Mouse (Mus musculus): ENCODE measurements around the gene Mphosph10.

GRCm38 (mm10) chr7:64391479-64391878, 589 bp downstream of the Mphosph10 start:
- TF ChIP-seq CTCF (IDR thresholded peaks at IDR 0.05; ENCODE audit: control insufficient read depth, insufficient read depth, insufficient replicate concordance, low read depth, low read length) (no peak), POLR2A (IDR thresholded peaks at IDR 0.05; ENCODE audit: control insufficient read depth, low read depth, low read length) (no peak)

All from testis, adult 2 months (tissue).